Comparison of ENCODE assay signal across 24 mouse cellular contexts in the genomic region with DNA sequence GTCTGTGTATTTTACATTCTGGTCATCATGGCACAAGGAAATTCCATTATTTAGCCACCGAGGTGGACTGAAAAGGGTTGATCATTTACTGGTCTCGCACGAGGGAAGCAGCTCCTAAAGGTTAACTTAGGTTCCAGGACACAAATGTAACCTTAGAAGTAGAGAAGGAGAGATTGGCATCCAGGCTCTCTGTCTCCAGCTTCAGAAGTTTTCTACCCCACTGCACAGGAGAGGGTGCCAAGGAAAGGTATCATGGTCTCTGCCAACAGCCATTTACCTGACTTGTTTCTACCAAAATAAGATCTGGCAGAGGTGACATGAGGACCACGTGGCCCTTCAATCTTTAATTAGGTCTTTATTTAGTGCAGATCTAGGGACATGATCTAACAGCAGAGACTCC.
DNase-seq lines count a peak whose midpoint lies in the region; ATAC-seq and TF ChIP-seq lines count a peak whose summit lies in the region.
"Had no signal": no experiment of that assay in that cellular context is flagged by ENCODE, and none has a peak within 500 bp of the region (broad histone marks: within the 10 kb centered on the region; RNA-seq: fewer than 3 reads in every experiment).

No protein-coding gene starts in this region.

- TF ChIP-seq EP300 in heart, adult 2 months (IDR thresholded peaks at IDR 0.05; ENCODE audit: insufficient read depth, low read depth, low read length): no peak

- no peak for ATAC-seq in kidney, embryonic 14.5 days (ENCODE audit: low FRiP score, low TSS enrichment)
- ATAC-seq in kidney, embryonic 16.5 days (ENCODE audit: low FRiP score, low TSS enrichment): no peak; the same call in 1 of the 2 replicates
- ATAC-seq: forebrain, embryonic 14.5 days had no signal

- no peaks in the 10 kb centered on the region for H3K27me3 ChIP-seq in kidney, embryonic 14.5 days (ENCODE audit: control insufficient read depth, insufficient read depth, low read length)
- no peaks in the 10 kb centered on the region for H3K27me3 ChIP-seq in kidney, embryonic 16.5 days (ENCODE audit: insufficient read depth, low read length)
- H3K27me3 ChIP-seq in heart, adult 2 months (ENCODE audit: control insufficient read depth, insufficient read depth, low read length): no peaks in the 10 kb centered on the region
- H3K27me3 ChIP-seq: embryonic facial prominence, embryonic 13.5 days; embryonic facial prominence, embryonic 15.5 days; forebrain, embryonic 12.5 days had no signal

- H3K4me2 ChIP-seq in kidney, embryonic 14.5 days (replicated peaks; ENCODE audit: low read depth, low read length): no peak overlapping the region
- no peak overlapping the region for H3K4me2 ChIP-seq in kidney, embryonic 16.5 days (replicated peaks; ENCODE audit: low read depth, low read length)
- H3K4me2 ChIP-seq: embryonic facial prominence, embryonic 13.5 days; embryonic facial prominence, embryonic 15.5 days; forebrain, embryonic 12.5 days had no signal

- no peak overlapping the region for H3K27ac ChIP-seq in kidney, embryonic 14.5 days (ENCODE audit: low read depth, low read length)
- no peak overlapping the region for H3K27ac ChIP-seq in kidney, embryonic 16.5 days (ENCODE audit: low read length)
- no peak overlapping the region for H3K27ac ChIP-seq in heart, adult 2 months
- H3K27ac ChIP-seq: embryonic facial prominence, embryonic 13.5 days; embryonic facial prominence, embryonic 15.5 days; forebrain, embryonic 10.5 days; forebrain, embryonic 12.5 days had no signal

- intact Hi-C loops in heart, postnatal 10 days (cut with DNase I): no loop called here
- intact Hi-C loops in heart, adult 2 months (cut with DNase I): no loop called here

- no peaks in the 10 kb centered on the region for H3K4me1 ChIP-seq in kidney, embryonic 14.5 days (ENCODE audit: control insufficient read depth, insufficient read depth, low read length)
- H3K4me1 ChIP-seq in kidney, embryonic 16.5 days (ENCODE audit: insufficient read depth, low read length): peaks cover 9% of the 10 kb centered on the region; the same call in 1 of the 2 replicates
- no peaks in the 10 kb centered on the region; the same call in 1 of the 2 replicates for H3K4me1 ChIP-seq in heart, adult 2 months (ENCODE audit: control insufficient read depth, insufficient read depth, low read length)
- H3K4me1 ChIP-seq: embryonic facial prominence, embryonic 13.5 days; embryonic facial prominence, embryonic 15.5 days had no signal

- no peak for TF ChIP-seq POLR2A in heart, adult 2 months (IDR thresholded peaks at IDR 0.05; ENCODE audit: insufficient read depth, low read depth, low read length)

- no peaks in the 10 kb centered on the region for H3K36me3 ChIP-seq in kidney, embryonic 14.5 days (ENCODE audit: control insufficient read depth, insufficient read depth, low read length)
- no peaks in the 10 kb centered on the region for H3K36me3 ChIP-seq in kidney, embryonic 16.5 days (ENCODE audit: insufficient read depth, low read length)
- no peaks in the 10 kb centered on the region for H3K36me3 ChIP-seq in heart, adult 2 months (ENCODE audit: control insufficient read depth, insufficient read depth, low read length)
- H3K36me3 ChIP-seq: embryonic facial prominence, embryonic 13.5 days; embryonic facial prominence, embryonic 15.5 days; forebrain, embryonic 10.5 days; forebrain, embryonic 12.5 days had no signal

- peak; percentile 45 for DNase-seq in kidney, adult 18-20 months
- peak; percentile 65 to 85 for DNase-seq in kidney, adult 8-10 months
- peak; percentile 38 for DNase-seq in kidney, postnatal 14 days
- DNase-seq in kidney, postnatal 25 days: peak; percentile 55 to 73
- no peak for DNase-seq in heart, postnatal 10 days
- no peak for DNase-seq in heart, adult 2 months
- DNase-seq: adrenal gland, adult 2 months; adrenal gland, postnatal 10 days; adrenal gland, postnatal 25 days; cerebellum, adult 11 months; cerebellum, adult 18-20 months; cerebellum, adult 8-10 months; cerebellum, adult 9-11 months; cerebellum, postnatal 14 days; cerebellum, postnatal 36 days; embryo, embryonic 11 days had no signal

- no peak for TF ChIP-seq CTCF in heart, adult 2 months (IDR thresholded peaks at IDR 0.05)

- H3K79me2 ChIP-seq in heart, adult 2 months (replicated peaks; ENCODE audit: control insufficient read depth, insufficient read depth, low read length): no peaks in the 10 kb centered on the region

- H3K4me3 ChIP-seq in kidney, embryonic 14.5 days (ENCODE audit: low read length): no peak overlapping the region
- no peak overlapping the region for H3K4me3 ChIP-seq in kidney, embryonic 16.5 days (ENCODE audit: low read length)
- H3K4me3 ChIP-seq in heart, adult 2 months: no peak overlapping the region
- H3K4me3 ChIP-seq: embryonic facial prominence, embryonic 13.5 days; embryonic facial prominence, embryonic 15.5 days; erythroblast, embryonic 14.5 days; forebrain, embryonic 10.5 days; forebrain, embryonic 12.5 days had no signal

- WGBS in kidney, embryonic 14.5 days: 66% methylated on average over 4 of the region's 4 CpGs
- 54% methylated on average over 4 of the region's 4 CpGs for WGBS in kidney, embryonic 16.5 days
- 80% methylated on average over 4 of the region's 4 CpGs for WGBS in heart, adult 2 months

- no peaks in the 10 kb centered on the region for H3K9me3 ChIP-seq in kidney, embryonic 14.5 days (ENCODE audit: control insufficient read depth, low read length)
- H3K9me3 ChIP-seq in kidney, embryonic 16.5 days (ENCODE audit: low read length): no peaks in the 10 kb centered on the region
- H3K9me3 ChIP-seq: embryonic facial prominence, embryonic 13.5 days; embryonic facial prominence, embryonic 15.5 days; forebrain, embryonic 10.5 days; forebrain, embryonic 12.5 days had no signal

- no peak overlapping the region for H3K9ac ChIP-seq in kidney, embryonic 14.5 days (ENCODE audit: low read depth, low read length)
- H3K9ac ChIP-seq in kidney, embryonic 16.5 days (replicated peaks; ENCODE audit: low read length): no peak overlapping the region
- no peak overlapping the region for H3K9ac ChIP-seq in heart, adult 2 months (ENCODE audit: low read depth, low read length)
- H3K9ac ChIP-seq: embryonic facial prominence, embryonic 13.5 days; embryonic facial prominence, embryonic 15.5 days; forebrain, embryonic 12.5 days had no signal

Comparison
In these comparisons a context has a peak if more than half of its experiments do, and no peak if none do; other contexts are left out.
1. DNase-seq: peak in kidney, adult 18-20 months (single experiment), kidney, adult 8-10 months (2 of 2), kidney, postnatal 14 days (single experiment) and kidney, postnatal 25 days (2 of 2); none in heart, postnatal 10 days (0 of 2) and heart, adult 2 months (0 of 2).